Mouse (Mus musculus): ENCODE measurements at regions not wholly inside any gene's neighbourhood (a gene's known extent, or its start where the extent isn't known, plus 50 kb on each side); places are given as distances from the start of the nearest gene placed in this dataset.

DNA sequence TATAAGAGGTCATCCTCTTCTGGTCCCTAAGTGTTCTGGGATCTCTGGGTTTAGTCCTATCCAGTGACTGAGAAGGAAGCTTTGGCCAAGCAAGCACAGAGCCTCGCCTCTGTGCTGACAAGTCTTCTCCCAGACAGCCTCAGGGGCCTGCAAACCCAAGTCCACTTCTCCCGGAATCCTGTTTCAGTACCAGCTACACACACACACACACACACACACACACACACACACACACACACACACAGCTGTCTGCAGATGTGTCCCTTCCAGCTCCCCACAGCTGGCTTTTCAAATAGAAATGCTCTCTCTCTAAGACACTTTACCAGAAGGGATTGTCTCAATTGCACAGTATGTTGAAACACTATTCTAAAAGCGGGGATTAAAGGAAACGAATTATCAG, 296.7 kb downstream of the Sorl1 start:
- 32% methylated on average over 4 of the region's 4 CpGs for WGBS
- ATAC-seq (ENCODE audit: insufficient number of reproducible peaks, insufficient read depth, low FRiP score, low TSS enrichment, low read depth), result no peak
- no peaks in the 10 kb centered on the region for H3K27me3 ChIP-seq
- H3K9me3 ChIP-seq, result no peaks in the 10 kb centered on the region
- no peak overlapping the region for H3K4me3 ChIP-seq
- H3K4me1 ChIP-seq, result peaks cover 21% of the 10 kb centered on the region
- H3K36me3 ChIP-seq, result no peaks in the 10 kb centered on the region
- H3K4me2 ChIP-seq, result no peak overlapping the region
- peak overlapping the region; percentile 53 for H3K27ac ChIP-seq
- H3K9ac ChIP-seq, result no peak overlapping the region

DNA sequence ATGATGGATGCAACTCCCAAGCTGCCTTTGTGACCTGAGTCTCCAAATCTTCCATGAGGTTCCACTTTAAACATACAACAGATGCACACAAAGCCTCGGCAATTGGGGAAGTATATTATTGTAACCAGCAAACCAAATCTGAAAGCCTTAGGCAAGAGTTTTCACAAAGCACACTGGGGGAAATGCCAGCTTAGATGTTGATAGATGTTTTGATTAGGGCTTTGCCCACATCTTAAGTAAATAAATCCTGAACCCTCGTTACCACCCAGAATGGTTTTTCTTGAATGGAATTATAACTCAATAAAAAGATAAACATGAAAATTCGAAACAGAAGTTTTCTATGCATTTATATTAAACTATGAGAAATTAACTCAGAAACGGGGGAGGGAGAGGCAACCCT, 302.7 kb downstream of the Sorl1 start:
- peaks cover 35% of the 10 kb centered on the region for H3K4me1 ChIP-seq
- peak overlapping the region; percentile 73 for H3K27ac ChIP-seq
- 27% methylated on average over 4 of the region's 4 CpGs for WGBS
- H3K36me3 ChIP-seq, result no peaks in the 10 kb centered on the region
- H3K4me3 ChIP-seq, result no peak overlapping the region
- no peak for ATAC-seq (ENCODE audit: insufficient number of reproducible peaks, insufficient read depth, low FRiP score, low TSS enrichment, low read depth)
- no peaks in the 10 kb centered on the region for H3K9me3 ChIP-seq
- H3K4me2 ChIP-seq, result no peak overlapping the region
- H3K9ac ChIP-seq, result no peak overlapping the region
- no peaks in the 10 kb centered on the region for H3K27me3 ChIP-seq

DNA sequence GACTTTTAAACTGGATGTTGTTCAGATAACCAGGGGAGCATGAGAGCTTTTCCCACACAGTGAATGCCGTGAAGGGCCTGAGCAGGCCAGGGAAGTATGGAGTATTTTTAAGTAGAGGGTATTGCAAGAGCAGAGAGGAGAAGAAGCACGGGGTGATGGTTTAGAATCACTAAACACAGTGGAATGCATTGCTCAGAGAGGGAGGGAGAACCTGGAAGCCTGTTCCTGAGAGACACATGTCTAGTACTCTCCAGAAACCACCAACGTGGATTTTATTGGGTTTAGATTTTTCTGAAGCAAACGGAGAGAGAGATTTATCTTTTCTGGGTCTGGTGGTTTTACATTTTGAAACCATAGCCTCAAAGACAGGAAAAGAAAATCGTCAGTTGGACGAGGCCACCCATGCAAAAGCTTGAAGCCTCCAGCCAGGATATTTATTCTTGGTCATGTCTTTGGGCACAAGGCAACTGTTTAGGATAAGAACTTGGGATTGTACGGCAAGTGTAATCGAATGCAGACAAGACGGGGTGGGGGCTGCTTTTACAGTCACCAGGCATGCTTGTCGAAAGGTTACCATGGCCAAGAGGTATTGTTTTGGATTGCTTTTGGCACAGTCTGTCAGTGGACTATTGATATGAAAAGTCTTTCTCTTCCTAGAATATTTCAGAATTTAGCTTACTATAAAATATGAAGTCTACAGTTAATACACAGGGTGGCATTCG, 306.2 kb downstream of the Sorl1 start:
- Histone ChIP-seq H3K9ac (no peak overlapping the region), H3K27ac (peak overlapping the region; percentile 73), H3K4me1 (peaks cover 29% of the 10 kb centered on the region), H3K4me2 (no peak overlapping the region), H3K27me3 (no peaks in the 10 kb centered on the region), H3K9me3 (no peaks in the 10 kb centered on the region), H3K4me3 (no peak overlapping the region), H3K36me3 (no peaks in the 10 kb centered on the region)
- ATAC-seq (ENCODE audit: insufficient number of reproducible peaks, insufficient read depth, low FRiP score, low TSS enrichment, low read depth), result no peak
- 36% methylated on average over 11 of the region's 11 CpGs for WGBS

GRCm38 (mm10) chr9:41815921-41816320, 308.2 kb downstream of the Sorl1 start:
- WGBS, result 93% methylated on average over 2 of the region's 2 CpGs
- Histone ChIP-seq H3K36me3 (no peaks in the 10 kb centered on the region), H3K9ac (no peak overlapping the region), H3K27ac (no peak overlapping the region), H3K4me3 (no peak overlapping the region), H3K27me3 (no peaks in the 10 kb centered on the region), H3K9me3 (no peaks in the 10 kb centered on the region), H3K4me2 (no peak overlapping the region), H3K4me1 (peaks cover 16% of the 10 kb centered on the region)
- ATAC-seq (ENCODE audit: insufficient number of reproducible peaks, insufficient read depth, low FRiP score, low TSS enrichment, low read depth), result no peak

DNA sequence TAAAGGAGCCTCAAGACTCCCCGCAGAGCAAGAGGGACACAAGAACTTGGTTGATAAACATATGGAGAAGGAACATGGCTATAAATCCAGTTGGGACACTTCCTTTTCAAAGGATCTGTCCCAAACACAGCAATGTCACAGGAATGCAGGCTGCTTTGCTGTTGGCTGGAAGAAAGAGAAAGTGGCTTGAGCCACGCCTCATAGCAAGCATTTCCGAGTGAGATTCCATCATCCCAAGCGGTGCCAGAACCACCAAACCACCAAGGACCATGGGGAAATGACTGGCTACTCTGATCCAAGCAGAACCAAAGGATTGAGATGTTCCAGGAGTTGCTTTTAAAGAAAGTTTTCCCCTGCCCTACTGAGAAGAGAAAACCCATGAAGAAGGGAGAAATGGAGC, 314.8 kb downstream of the Sorl1 start:
- Histone ChIP-seq H3K36me3 (no peaks in the 10 kb centered on the region), H3K9ac (no peak overlapping the region), H3K4me2 (no peak overlapping the region), H3K9me3 (no peaks in the 10 kb centered on the region), H3K27me3 (no peaks in the 10 kb centered on the region), H3K4me1 (peaks cover 36% of the 10 kb centered on the region), H3K4me3 (no peak overlapping the region), H3K27ac (peak overlapping the region; percentile 78)
- no peak for ATAC-seq (ENCODE audit: insufficient number of reproducible peaks, insufficient read depth, low FRiP score, low TSS enrichment, low read depth)
- WGBS, result 68% methylated on average over 4 of the region's 4 CpGs

GRCm38 (mm10) chr9:41808791-41809190, 315.3 kb downstream of the Sorl1 start:
- no peak for ATAC-seq (ENCODE audit: insufficient number of reproducible peaks, insufficient read depth, low FRiP score, low TSS enrichment, low read depth)
- no peaks in the 10 kb centered on the region for H3K9me3 ChIP-seq
- H3K27ac ChIP-seq, result peak overlapping the region; percentile 78
- 49% methylated on average over 3 of the region's 3 CpGs for WGBS
- H3K4me1 ChIP-seq, result peaks cover 40% of the 10 kb centered on the region
- H3K27me3 ChIP-seq, result no peaks in the 10 kb centered on the region
- H3K36me3 ChIP-seq, result no peaks in the 10 kb centered on the region
- H3K9ac ChIP-seq, result no peak overlapping the region
- no peak overlapping the region for H3K4me3 ChIP-seq
- no peak overlapping the region for H3K4me2 ChIP-seq

DNA sequence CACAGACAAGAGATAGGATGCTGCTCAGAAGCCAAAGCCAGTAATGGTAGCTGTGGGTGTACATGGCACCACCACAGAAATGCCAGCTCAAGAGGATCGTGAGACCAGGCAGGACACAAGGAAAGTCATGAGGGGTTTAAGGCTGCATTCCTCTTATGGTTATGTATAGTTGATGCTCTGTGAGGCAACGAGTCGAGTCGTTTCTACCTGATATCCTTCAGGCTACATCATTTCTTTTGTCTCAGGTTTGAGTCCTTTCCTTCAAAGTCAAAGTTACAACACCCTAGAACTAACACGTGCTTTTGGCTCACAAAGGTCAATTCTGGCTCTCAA, 317.8 kb downstream of the Sorl1 start:
- ATAC-seq (ENCODE audit: insufficient number of reproducible peaks, insufficient read depth, low FRiP score, low TSS enrichment, low read depth), result 0 out of 2 replicates have a peak, but pooled peaks have one; percentile 15
- H3K9me3 ChIP-seq, result no peaks in the 10 kb centered on the region
- WGBS, result 41% methylated on average over 5 of the region's 5 CpGs
- peak overlapping the region; percentile 44 for H3K4me2 ChIP-seq
- H3K27me3 ChIP-seq, result no peaks in the 10 kb centered on the region
- no peaks in the 10 kb centered on the region for H3K36me3 ChIP-seq
- peak overlapping the region; percentile 97 for H3K27ac ChIP-seq
- peaks cover 43% of the 10 kb centered on the region for H3K4me1 ChIP-seq
- H3K9ac ChIP-seq, result 0 out of 2 replicates have a peak overlapping the region, but pooled peaks have one; percentile 44
- H3K4me3 ChIP-seq, result no peak overlapping the region

DNA sequence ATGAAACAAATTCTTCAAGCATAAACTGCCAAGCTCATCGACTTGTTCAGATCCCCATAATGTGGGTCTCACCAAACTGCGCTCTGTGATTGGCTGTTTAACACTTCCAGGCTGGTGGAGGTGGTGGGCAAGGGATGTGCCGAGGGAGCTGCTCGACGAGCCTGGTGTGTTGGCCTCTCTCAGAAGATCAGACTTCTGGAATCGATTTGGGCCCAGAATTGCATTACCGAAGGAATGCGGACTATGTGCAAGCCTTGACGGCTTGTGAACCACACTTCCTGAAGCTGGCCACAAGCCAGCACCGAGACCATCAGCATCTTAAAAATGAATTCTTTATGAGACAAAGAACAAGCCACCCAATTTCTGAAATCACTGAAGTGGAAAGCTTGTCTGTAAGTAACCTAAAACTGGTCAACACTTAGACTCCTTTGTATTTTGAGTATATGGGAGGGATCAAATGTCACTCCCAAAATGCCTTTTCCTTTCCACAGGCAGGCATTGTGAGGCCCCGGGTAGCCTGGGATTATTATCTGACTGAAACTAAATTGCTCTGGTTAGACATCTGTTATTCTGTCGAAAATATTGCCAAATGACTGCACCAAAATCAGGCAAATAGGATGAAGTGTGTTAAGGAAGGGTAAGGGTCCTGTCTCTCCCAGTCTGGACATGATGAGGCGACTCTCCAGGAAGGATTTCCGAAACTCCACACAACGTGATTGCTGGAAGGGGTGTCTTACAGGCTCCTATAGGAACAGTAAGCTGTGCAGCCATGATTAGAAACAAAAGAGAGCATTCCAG, 318.4 kb downstream of the Sorl1 start:
- 0 out of 2 replicates have a peak overlapping the region, but pooled peaks have one; percentile 44 for H3K9ac ChIP-seq
- H3K27me3 ChIP-seq, result no peaks in the 10 kb centered on the region
- WGBS, result 4% methylated on average over 15 of the region's 15 CpGs
- H3K4me3 ChIP-seq, result no peak overlapping the region
- H3K4me1 ChIP-seq, result peaks cover 43% of the 10 kb centered on the region
- H3K36me3 ChIP-seq, result no peaks in the 10 kb centered on the region
- H3K9me3 ChIP-seq, result no peaks in the 10 kb centered on the region
- peak overlapping the region; percentile 44 for H3K4me2 ChIP-seq
- H3K27ac ChIP-seq, result peak overlapping the region; percentile 97
- peak; percentile 85 for ATAC-seq (ENCODE audit: insufficient number of reproducible peaks, insufficient read depth, low FRiP score, low TSS enrichment, low read depth)

DNA sequence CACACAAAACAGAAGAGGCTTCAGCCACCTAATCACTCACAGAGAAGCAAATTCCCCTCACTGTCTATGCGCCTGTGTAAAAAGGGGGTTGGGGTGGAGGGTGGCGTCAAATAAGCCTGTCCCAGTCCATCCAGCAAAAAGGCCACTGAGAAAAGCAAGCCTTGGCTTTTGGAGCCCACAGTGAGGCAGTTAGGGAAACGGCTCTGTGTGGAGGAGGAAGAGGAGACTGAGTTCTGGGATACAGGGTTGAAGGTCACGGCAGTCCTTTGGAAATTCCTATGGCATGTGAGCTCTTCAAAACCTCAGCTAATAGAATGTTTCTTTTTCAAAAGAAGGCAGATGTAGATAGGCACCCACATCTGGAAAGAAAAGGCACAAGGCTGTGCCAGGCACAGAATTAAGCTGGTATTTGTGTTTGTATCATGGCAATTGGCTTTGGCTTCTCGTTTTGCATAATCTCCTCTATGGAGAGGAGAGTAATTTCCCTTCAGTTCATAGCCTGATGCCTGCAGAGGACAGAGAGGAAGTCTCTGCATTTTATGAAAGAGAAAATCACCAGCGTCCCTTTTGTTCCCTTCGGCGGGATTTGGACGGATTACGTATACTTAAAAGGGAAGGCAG, 319.3 kb downstream of the Sorl1 start:
- Histone ChIP-seq H3K27me3 (no peaks in the 10 kb centered on the region), H3K9me3 (no peaks in the 10 kb centered on the region), H3K27ac (peak overlapping the region; percentile 97), H3K36me3 (no peaks in the 10 kb centered on the region), H3K4me3 (no peak overlapping the region; the same call in 1 of the 2 replicates), H3K9ac (peak overlapping the region; percentile 47), H3K4me2 (peak overlapping the region; percentile 44), H3K4me1 (peaks cover 42% of the 10 kb centered on the region)
- ATAC-seq (ENCODE audit: insufficient number of reproducible peaks, insufficient read depth, low FRiP score, low TSS enrichment, low read depth), result no peak
- 6% methylated on average over 10 of the region's 10 CpGs for WGBS

GRCm38 (mm10) chr9:41803680-41804460, 320.2 kb downstream of the Sorl1 start:
- Histone ChIP-seq H3K4me1 (peaks cover 32% of the 10 kb centered on the region), H3K36me3 (no peaks in the 10 kb centered on the region), H3K4me3 (no peak overlapping the region), H3K27me3 (no peaks in the 10 kb centered on the region), H3K9ac (peak overlapping the region; percentile 47; the same call in 1 of the 2 replicates), H3K4me2 (no peak overlapping the region), H3K9me3 (no peaks in the 10 kb centered on the region), H3K27ac (peak overlapping the region; percentile 97)
- ATAC-seq (ENCODE audit: insufficient number of reproducible peaks, insufficient read depth, low FRiP score, low TSS enrichment, low read depth), result no peak
- 70% methylated on average over 11 of the region's 11 CpGs for WGBS

- no peak overlapping the region for H3K4me2 ChIP-seq
- ATAC-seq (ENCODE audit: insufficient number of reproducible peaks, insufficient read depth, low FRiP score, low TSS enrichment, low read depth), result no peak
- H3K9me3 ChIP-seq, result no peaks in the 10 kb centered on the region
- no peaks in the 10 kb centered on the region for H3K27me3 ChIP-seq
- no peaks in the 10 kb centered on the region for H3K36me3 ChIP-seq
- H3K4me3 ChIP-seq, result no peak overlapping the region
- no peak overlapping the region for H3K9ac ChIP-seq
- 72% methylated on average over 4 of the region's 4 CpGs for WGBS
- peaks cover 26% of the 10 kb centered on the region for H3K4me1 ChIP-seq
- 0 out of 2 replicates have a peak overlapping the region, but pooled peaks have one; percentile 55 for H3K27ac ChIP-seq
These were observed 322.7 kb downstream of the Sorl1 start for GRCm38 (mm10) chr9:41801376-41801775.

Measured in embryonic facial prominence, embryonic 13.5 days (tissue).